Mouse (Mus musculus): Measurements from ENCODE around the gene Plxna4.

Plxna4 gene

GRCm38 (mm10) chr6:32588056-32588671, at the start of gene Plxna4:
Gene Plxna4, minus strand, starts transcription at chr6:32588192.
- no peak for DNase-seq (ENCODE audit: low spot score)

- DNase-seq (ENCODE audit: low spot score): no peak
Observed at GRCm38 (mm10) chr6:32637568-32638183, 49.7 kb upstream of the Plxna4 start.

- DNase-seq (ENCODE audit: low spot score): no peak
Observed at GRCm38 (mm10) chr6:32610712-32611111, 22.7 kb upstream of the Plxna4 start.

GRCm38 (mm10) chr6:32606787-32607186, 18.8 kb upstream of the Plxna4 start:
- DNase-seq (ENCODE audit: low spot score): no peak

GRCm38 (mm10) chr6:32605581-32605980, 17.6 kb upstream of the Plxna4 start:
- no peak for DNase-seq (ENCODE audit: low spot score)

GRCm38 (mm10) chr6:32604901-32605300, 16.9 kb upstream of the Plxna4 start:
- DNase-seq (ENCODE audit: low spot score): no peak

- DNase-seq (ENCODE audit: low spot score): no peak
Observed at GRCm38 (mm10) chr6:32602130-32602529, 14.1 kb upstream of the Plxna4 start.

GRCm38 (mm10) chr6:32601306-32601705, 13.3 kb upstream of the Plxna4 start:
- DNase-seq (ENCODE audit: low spot score): no peak

- no peak for DNase-seq (ENCODE audit: low spot score)
Observed at GRCm38 (mm10) chr6:32595591-32595990, 7.6 kb upstream of the Plxna4 start.

GRCm38 (mm10) chr6:32590979-32591758, 3.2 kb upstream of the Plxna4 start:
- no peak for DNase-seq (ENCODE audit: low spot score)

GRCm38 (mm10) chr6:32589632-32590031, 1.6 kb upstream of the Plxna4 start:
- DNase-seq (ENCODE audit: low spot score): no peak

GRCm38 (mm10) chr6:32587136-32588009, 619 bp downstream of the Plxna4 start:
- no peak for DNase-seq (ENCODE audit: low spot score)

GRCm38 (mm10) chr6:32586821-32587135, 1.2 kb downstream of the Plxna4 start:
- DNase-seq (ENCODE audit: low spot score): no peak

- no peak for DNase-seq (ENCODE audit: low spot score)
Observed at GRCm38 (mm10) chr6:32586390-32586789, 1.6 kb downstream of the Plxna4 start.

- DNase-seq (ENCODE audit: low spot score): no peak
Observed at GRCm38 (mm10) chr6:32585211-32585610, 2.8 kb downstream of the Plxna4 start.

GRCm38 (mm10) chr6:32584243-32584880, 3.6 kb downstream of the Plxna4 start:
- DNase-seq (ENCODE audit: low spot score): no peak

- DNase-seq (ENCODE audit: low spot score): no peak
Observed at GRCm38 (mm10) chr6:32583582-32583981, 4.4 kb downstream of the Plxna4 start.

- DNase-seq (ENCODE audit: low spot score): no peak
Observed at GRCm38 (mm10) chr6:32571485-32571884, 16.5 kb downstream of the Plxna4 start.

- DNase-seq (ENCODE audit: low spot score): no peak
Observed at GRCm38 (mm10) chr6:32570445-32570844, 17.5 kb downstream of the Plxna4 start.

- DNase-seq (ENCODE audit: low spot score): no peak
Observed at GRCm38 (mm10) chr6:32569919-32570318, 18.1 kb downstream of the Plxna4 start.

GRCm38 (mm10) chr6:32546915-32547314, 41.1 kb downstream of the Plxna4 start:
- DNase-seq (ENCODE audit: low spot score): no peak

GRCm38 (mm10) chr6:32544021-32544420, 44.0 kb downstream of the Plxna4 start:
- no peak for DNase-seq (ENCODE audit: low spot score)
